Mouse (Mus musculus): ENCODE measurements around the gene Lbx1. TPM values are rescaled to one million over a fixed set of nuclear protein-coding genes. Genes with fewer than 3 reads are reported as not detected.
A peak's percentile ranks its signal among the peaks of the same experiment; 100 is the strongest.

Lbx1 gene
- polyA plus RNA-seq, 1 experiment from 2014 or later = 0.11 TPM

DNA sequence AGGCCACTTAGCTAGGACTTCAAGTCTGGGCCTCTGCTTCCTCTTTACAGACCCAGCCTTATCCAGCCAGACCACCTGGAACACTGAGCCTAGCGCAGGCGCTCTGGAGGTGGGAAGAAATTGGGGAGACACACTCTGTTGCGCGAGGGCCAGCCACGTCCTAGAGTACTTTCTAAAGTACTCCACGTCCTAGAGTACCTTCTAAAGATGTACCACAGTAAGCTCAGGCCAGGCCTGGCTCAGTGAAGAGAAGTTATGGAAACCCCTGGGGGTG is 11.4 kb downstream of the Lbx1 start:
- H3K27me3 ChIP-seq (ENCODE audit: control insufficient read depth, insufficient read depth, low read length) = peaks cover 85% of the 10 kb centered on the region
- H3K27ac ChIP-seq (ENCODE audit: low read depth, low read length) = no peak overlapping the region
- no peaks in the 10 kb centered on the region for H3K36me3 ChIP-seq (ENCODE audit: control insufficient read depth, insufficient read depth, low read length)
- H3K4me3 ChIP-seq (ENCODE audit: low read length) = no peak overlapping the region
- no peak overlapping the region for H3K9ac ChIP-seq (ENCODE audit: low read depth, low read length)
- no peak for ATAC-seq (ENCODE audit: low FRiP score, low TSS enrichment)
- H3K9me3 ChIP-seq (ENCODE audit: control insufficient read depth, low read length) = no peaks in the 10 kb centered on the region
- whole genome bisulfite sequencing = 0% methylated on average over 6 of the region's 6 CpGs
- H3K4me2 ChIP-seq (replicated peaks; ENCODE audit: low read depth, low read length) = no peak overlapping the region
- H3K4me1 ChIP-seq (ENCODE audit: control insufficient read depth, insufficient read depth, low read length) = 0 out of 2 replicates have a peak, but pooled peaks cover 18% of the 10 kb centered on the region

- ATAC-seq (ENCODE audit: low FRiP score, low TSS enrichment) = no peak
- Histone ChIP-seq H3K4me2 (replicated peaks; ENCODE audit: low read depth, low read length) (no peak overlapping the region), H3K9ac (ENCODE audit: low read depth, low read length) (no peak overlapping the region), H3K4me1 (ENCODE audit: control insufficient read depth, insufficient read depth, low read length) (0 out of 2 replicates have a peak, but pooled peaks cover 18% of the 10 kb centered on the region), H3K4me3 (ENCODE audit: low read length) (peak overlapping the region; percentile 14), H3K9me3 (ENCODE audit: control insufficient read depth, low read length) (no peaks in the 10 kb centered on the region), H3K27me3 (ENCODE audit: control insufficient read depth, insufficient read depth, low read length) (peaks cover 81% of the 10 kb centered on the region), H3K27ac (ENCODE audit: low read depth, low read length) (no peak overlapping the region), H3K36me3 (ENCODE audit: control insufficient read depth, insufficient read depth, low read length) (no peaks in the 10 kb centered on the region)
- WGBS = 2% methylated on average over 49 of the region's 49 CpGs
These were observed 12.0 kb downstream of the Lbx1 start for GRCm38 (mm10) chr19:45223413-45224285.

DNA sequence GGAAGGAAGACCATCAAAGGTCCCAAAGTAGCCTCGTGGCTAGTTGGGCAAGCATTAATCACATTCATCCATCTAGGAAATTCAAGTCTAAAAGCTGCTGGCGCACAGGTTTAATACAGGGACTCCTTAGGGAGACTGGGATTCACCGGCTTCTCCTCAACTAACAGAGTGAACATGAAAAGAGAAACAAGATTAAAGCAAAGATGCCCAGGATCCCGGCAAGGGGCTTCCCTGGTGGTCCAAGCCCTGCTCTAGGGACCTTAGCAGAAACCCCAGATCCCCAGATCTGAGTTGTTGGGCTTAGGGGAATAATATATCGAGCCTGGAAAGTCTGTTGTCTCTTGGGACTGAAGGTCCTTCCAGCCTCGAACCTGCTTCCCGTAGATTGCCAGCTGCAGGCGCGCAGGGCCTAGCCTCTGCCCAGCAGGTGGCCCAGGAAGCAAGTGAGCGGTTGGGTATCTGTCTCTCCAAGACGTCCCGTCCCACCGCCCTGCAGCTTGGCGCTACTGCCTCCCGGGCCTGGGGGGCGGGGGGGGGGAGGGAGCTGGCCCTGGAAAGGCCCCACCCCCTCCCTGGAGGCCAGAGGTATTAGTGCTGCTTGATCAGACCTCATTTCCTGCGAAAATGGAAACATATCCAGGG is 13.3 kb downstream of the Lbx1 start:
- no peaks in the 10 kb centered on the region for H3K36me3 ChIP-seq (ENCODE audit: control insufficient read depth, insufficient read depth, low read length)
- peaks cover 67% of the 10 kb centered on the region for H3K27me3 ChIP-seq (ENCODE audit: control insufficient read depth, insufficient read depth, low read length)
- no peak overlapping the region for H3K27ac ChIP-seq (ENCODE audit: low read depth, low read length)
- no peak overlapping the region for H3K9ac ChIP-seq (ENCODE audit: low read depth, low read length)
- H3K4me1 ChIP-seq (ENCODE audit: control insufficient read depth, insufficient read depth, low read length) = 0 out of 2 replicates have a peak, but pooled peaks cover 18% of the 10 kb centered on the region
- ATAC-seq (ENCODE audit: low FRiP score, low TSS enrichment) = no peak
- H3K4me2 ChIP-seq (replicated peaks; ENCODE audit: low read depth, low read length) = no peak overlapping the region
- 4% methylated on average over 17 of the region's 17 CpGs for WGBS
- H3K4me3 ChIP-seq (ENCODE audit: low read length) = no peak overlapping the region
- no peaks in the 10 kb centered on the region for H3K9me3 ChIP-seq (ENCODE audit: control insufficient read depth, low read length)

DNA sequence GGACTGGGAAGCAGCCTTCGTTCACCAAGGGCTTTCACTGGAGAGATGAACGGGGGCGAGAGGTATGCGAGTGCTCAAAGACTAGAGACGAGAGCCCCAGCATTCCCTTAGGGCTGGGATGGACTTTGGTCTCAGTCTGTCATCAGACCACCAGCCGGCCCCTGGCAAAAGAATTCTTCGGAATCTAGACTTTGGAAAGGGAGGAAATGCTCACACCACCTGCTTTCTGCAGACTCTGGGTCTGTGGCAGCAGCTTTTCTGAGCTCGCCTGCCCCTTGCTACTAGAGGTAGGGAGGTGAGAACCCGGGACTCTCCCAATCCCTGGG is 14.2 kb downstream of the Lbx1 start:
- no peaks in the 10 kb centered on the region for H3K9me3 ChIP-seq (ENCODE audit: control insufficient read depth, low read length)
- H3K27me3 ChIP-seq (ENCODE audit: control insufficient read depth, insufficient read depth, low read length) = peaks cover 58% of the 10 kb centered on the region
- WGBS = 3% methylated on average over 9 of the region's 9 CpGs
- H3K4me3 ChIP-seq (ENCODE audit: low read length) = peak overlapping the region; percentile 30
- H3K27ac ChIP-seq (ENCODE audit: low read depth, low read length) = no peak overlapping the region
- peak overlapping the region; percentile 54 for H3K4me2 ChIP-seq (replicated peaks; ENCODE audit: low read depth, low read length)
- 0 out of 2 replicates have a peak, but pooled peaks cover 18% of the 10 kb centered on the region for H3K4me1 ChIP-seq (ENCODE audit: control insufficient read depth, insufficient read depth, low read length)
- no peak overlapping the region for H3K9ac ChIP-seq (ENCODE audit: low read depth, low read length)
- H3K36me3 ChIP-seq (ENCODE audit: control insufficient read depth, insufficient read depth, low read length) = no peaks in the 10 kb centered on the region
- ATAC-seq (ENCODE audit: low FRiP score, low TSS enrichment) = no peak; the same call in 1 of the 2 replicates

DNA sequence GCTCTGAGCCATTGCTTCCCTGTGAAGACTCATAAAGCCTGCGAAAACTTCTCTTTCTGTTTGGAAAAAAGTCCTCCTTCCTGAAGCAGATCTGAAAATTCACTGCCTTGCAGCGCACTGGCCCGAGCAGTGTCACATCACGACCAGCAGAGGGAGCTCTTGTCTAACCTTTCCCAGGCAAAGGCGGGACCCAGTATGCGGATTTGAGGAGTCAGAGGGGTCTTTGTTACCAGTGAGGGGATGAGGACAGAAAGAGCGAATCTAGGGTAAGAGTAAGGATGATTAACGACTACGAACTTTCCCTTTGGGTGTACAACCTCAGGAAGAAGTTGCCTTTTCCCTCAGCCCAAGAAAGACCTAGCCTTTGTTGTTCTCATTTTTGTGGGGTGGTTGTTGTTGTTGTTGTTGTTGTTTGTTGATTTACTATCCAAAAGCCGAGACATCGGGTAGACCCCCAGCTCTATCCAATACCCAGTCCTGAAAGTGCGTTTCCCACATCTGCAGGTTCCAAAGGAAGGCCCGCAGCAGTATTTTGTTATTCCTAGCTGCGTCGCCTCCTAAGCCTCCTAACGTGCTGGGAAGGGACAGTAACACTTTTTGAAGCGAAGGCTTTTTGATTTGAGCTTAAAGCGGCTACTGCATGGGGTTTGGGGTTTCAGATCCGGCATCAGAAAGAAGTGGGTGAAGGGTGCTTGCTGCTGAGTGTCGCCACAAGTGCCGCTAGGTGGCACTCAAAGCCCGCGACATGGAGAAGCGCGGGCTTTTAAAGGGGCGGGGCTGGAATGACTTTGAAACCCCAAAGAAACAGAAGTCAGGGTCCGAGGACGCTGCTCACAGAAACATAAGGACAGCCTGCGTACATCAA is 14.8 kb downstream of the Lbx1 start:
- H3K27ac ChIP-seq (ENCODE audit: low read depth, low read length) = no peak overlapping the region
- no peak overlapping the region for H3K9ac ChIP-seq (ENCODE audit: low read depth, low read length)
- 1% methylated on average over 29 of the region's 29 CpGs for WGBS
- H3K4me2 ChIP-seq (replicated peaks; ENCODE audit: low read depth, low read length) = peak overlapping the region; percentile 54
- H3K36me3 ChIP-seq (ENCODE audit: control insufficient read depth, insufficient read depth, low read length) = no peaks in the 10 kb centered on the region
- peak; percentile 61 for ATAC-seq (ENCODE audit: low FRiP score, low TSS enrichment)
- H3K27me3 ChIP-seq (ENCODE audit: control insufficient read depth, insufficient read depth, low read length) = peaks cover 52% of the 10 kb centered on the region
- H3K4me3 ChIP-seq (ENCODE audit: low read length) = peak overlapping the region; percentile 30
- 0 out of 2 replicates have a peak, but pooled peaks cover 18% of the 10 kb centered on the region for H3K4me1 ChIP-seq (ENCODE audit: control insufficient read depth, insufficient read depth, low read length)
- no peaks in the 10 kb centered on the region for H3K9me3 ChIP-seq (ENCODE audit: control insufficient read depth, low read length)

GRCm38 (mm10) chr19:45216240-45216639 is 19.4 kb downstream of the Lbx1 start:
- Histone ChIP-seq H3K9me3 (ENCODE audit: control insufficient read depth, low read length) (no peaks in the 10 kb centered on the region), H3K4me3 (ENCODE audit: low read length) (no peak overlapping the region), H3K36me3 (ENCODE audit: control insufficient read depth, insufficient read depth, low read length) (no peaks in the 10 kb centered on the region), H3K9ac (ENCODE audit: low read depth, low read length) (no peak overlapping the region), H3K4me1 (ENCODE audit: control insufficient read depth, insufficient read depth, low read length) (0 out of 2 replicates have a peak, but pooled peaks cover 5% of the 10 kb centered on the region), H3K27ac (ENCODE audit: low read depth, low read length) (no peak overlapping the region), H3K4me2 (replicated peaks; ENCODE audit: low read depth, low read length) (no peak overlapping the region), H3K27me3 (ENCODE audit: control insufficient read depth, insufficient read depth, low read length) (peaks cover 7% of the 10 kb centered on the region; the same call in 1 of the 2 replicates)
- WGBS = 2% methylated on average over 9 of the region's 9 CpGs
- no peak for ATAC-seq (ENCODE audit: low FRiP score, low TSS enrichment)

GRCm38 (mm10) chr19:45215431-45215830 is 20.2 kb downstream of the Lbx1 start:
- no peaks in the 10 kb centered on the region for H3K4me1 ChIP-seq (ENCODE audit: control insufficient read depth, insufficient read depth, low read length)

GRCm38 (mm10) chr19:45209776-45210422 is 25.7 kb downstream of the Lbx1 start:
- Histone ChIP-seq H3K9me3 (ENCODE audit: control insufficient read depth, low read length) (no peaks in the 10 kb centered on the region), H3K4me2 (replicated peaks; ENCODE audit: low read depth, low read length) (no peak overlapping the region), H3K4me3 (ENCODE audit: low read length) (no peak overlapping the region), H3K27me3 (ENCODE audit: control insufficient read depth, insufficient read depth, low read length) (no peaks in the 10 kb centered on the region), H3K27ac (ENCODE audit: low read depth, low read length) (no peak overlapping the region), H3K9ac (ENCODE audit: low read depth, low read length) (no peak overlapping the region), H3K36me3 (ENCODE audit: control insufficient read depth, insufficient read depth, low read length) (no peaks in the 10 kb centered on the region), H3K4me1 (ENCODE audit: control insufficient read depth, insufficient read depth, low read length) (peaks cover 9% of the 10 kb centered on the region)
- WGBS = 79% methylated on average over 14 of the region's 14 CpGs
- ATAC-seq (ENCODE audit: low FRiP score, low TSS enrichment) = no peak

More at GRCm38 (mm10) chr19:45215431-45215830, 20.2 kb downstream of the Lbx1 start:
- Histone ChIP-seq H3K27me3 (ENCODE audit: control insufficient read depth, insufficient read depth, low read length) (peaks cover 6% of the 10 kb centered on the region; the same call in 1 of the 2 replicates), H3K4me3 (ENCODE audit: low read length) (no peak overlapping the region), H3K9me3 (ENCODE audit: control insufficient read depth, low read length) (no peaks in the 10 kb centered on the region), H3K27ac (ENCODE audit: low read depth, low read length) (no peak overlapping the region), H3K36me3 (ENCODE audit: control insufficient read depth, insufficient read depth, low read length) (no peaks in the 10 kb centered on the region), H3K4me2 (replicated peaks; ENCODE audit: low read depth, low read length) (no peak overlapping the region), H3K9ac (ENCODE audit: low read depth, low read length) (no peak overlapping the region)
- WGBS = 54% methylated on average over 4 of the region's 4 CpGs
- no peak for ATAC-seq (ENCODE audit: low FRiP score, low TSS enrichment)
